Mouse (Mus musculus) frontal cortex, postnatal 14 days (tissue): Measurements from ENCODE around the gene Lrrc14b.

ENCODE experiments used
- DNase-seq, 2 experiments: peaks; one replicate each; pipeline ENCODE4 v3.0.0; 2022; ENCODE audit warnings: low spot score in 2 of 2

The Lrrc14b gene

DNA sequence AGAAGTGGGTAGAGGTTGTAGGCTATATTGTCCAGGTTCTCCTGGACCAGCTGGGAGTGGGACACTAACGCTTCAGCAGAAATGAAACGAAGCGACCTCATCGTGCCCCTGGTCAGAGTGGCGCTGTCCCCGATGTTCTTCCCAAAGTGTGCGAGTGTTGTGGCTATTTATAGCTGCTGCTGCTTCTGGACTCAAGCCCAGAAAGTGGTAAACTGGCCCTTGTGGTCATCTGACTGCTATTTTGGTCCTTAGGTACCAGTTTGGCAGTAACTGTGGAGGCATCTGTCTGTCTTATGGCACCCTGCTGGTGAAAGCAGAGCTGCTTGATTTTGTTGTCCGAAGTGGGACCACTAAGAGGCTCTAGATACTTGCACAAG is at the start of gene Lrrc14b:
TSS of gene Lrrc14b (minus strand) at position 147 of the 377 bp plus-strand sequence.
- no peak for DNase-seq

GRCm38 (mm10) chr13:74399298-74399839 is 35.6 kb upstream of the Lrrc14b start, which contains the start of gene Ftl1-ps1:
Gene Ftl1-ps1, plus strand, starts transcription at chr13:74399694.
- DNase-seq, result no peak

DNA sequence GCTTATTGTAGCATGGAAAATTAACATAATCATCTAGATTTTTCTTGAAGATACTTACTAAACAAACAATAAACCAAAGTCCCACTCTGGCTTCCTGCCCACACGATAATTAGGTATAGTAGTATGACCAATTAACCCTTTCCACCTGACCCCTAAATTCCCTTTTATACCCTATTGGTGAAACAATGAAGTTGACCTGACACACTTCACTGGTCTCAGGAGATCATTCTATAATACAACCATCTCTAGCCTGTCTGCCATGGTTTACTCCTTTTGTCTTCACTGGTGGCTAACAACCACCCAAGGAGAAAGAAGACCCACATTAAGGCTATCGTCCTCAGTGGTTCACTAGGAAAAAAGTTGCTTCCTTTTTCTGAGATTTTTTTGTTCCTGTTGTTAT is 27.4 kb upstream of the Lrrc14b start:
- DNase-seq, result no peak

DNA sequence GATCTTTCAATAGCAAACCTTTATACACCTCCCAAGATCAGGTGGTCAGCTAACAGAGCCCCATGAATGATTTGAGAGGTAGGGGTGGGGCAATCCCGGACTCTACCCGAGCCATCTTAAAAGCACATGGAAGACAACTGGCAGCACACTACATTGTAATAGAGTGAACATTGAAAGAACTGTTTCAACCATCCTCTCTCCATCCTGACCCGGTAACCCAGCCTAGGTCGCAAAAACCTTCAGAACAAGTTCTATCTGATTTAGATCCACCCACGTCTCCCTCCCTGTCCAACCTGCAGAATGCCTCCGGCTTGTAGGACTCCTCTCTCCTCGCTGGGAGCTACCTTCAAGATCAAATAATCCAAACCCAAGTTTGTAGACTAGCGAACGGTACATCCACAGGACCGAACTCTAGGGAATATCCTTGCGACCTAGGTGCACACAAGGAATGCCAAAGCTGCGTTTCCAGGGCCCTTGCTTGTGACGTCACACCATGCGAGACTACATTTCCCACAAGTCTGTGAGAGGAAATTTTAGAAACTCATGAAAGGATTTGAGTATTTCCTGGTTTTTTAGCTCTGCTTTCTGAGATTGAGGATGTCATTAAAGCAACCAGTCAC is 26.7 kb upstream of the Lrrc14b start, which contains the start of gene Zfp72:
TSS of gene Zfp72 (minus strand) at position 466 of the 620 bp plus-strand sequence.
- DNase-seq, result peak; percentile 60 to 71

GRCm38 (mm10) chr13:74389730-74390129 is 25.9 kb upstream of the Lrrc14b start:
- no peak for DNase-seq

DNA sequence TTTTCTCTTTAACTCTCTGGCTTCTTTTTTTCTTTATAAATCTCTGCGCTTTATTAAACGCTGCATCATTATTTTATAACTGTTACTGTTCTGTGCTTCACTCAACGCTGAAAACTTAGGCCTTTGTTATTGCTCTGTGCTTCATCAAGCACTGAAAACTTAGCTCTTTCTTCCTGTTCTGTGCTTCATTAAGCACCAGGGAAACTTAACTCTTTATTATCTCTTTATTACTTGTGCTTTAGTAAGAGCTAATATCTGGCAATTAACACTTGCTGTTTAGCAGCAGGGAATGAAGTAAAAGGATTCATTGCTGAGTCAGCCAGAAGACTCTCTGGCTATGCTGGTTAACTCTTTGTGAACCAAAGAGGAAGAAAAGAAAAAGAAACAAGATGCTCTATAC is 18.5 kb upstream of the Lrrc14b start:
- no peak for DNase-seq

GRCm38 (mm10) chr13:74381533-74382276 is 17.9 kb upstream of the Lrrc14b start:
- no peak for DNase-seq

DNA sequence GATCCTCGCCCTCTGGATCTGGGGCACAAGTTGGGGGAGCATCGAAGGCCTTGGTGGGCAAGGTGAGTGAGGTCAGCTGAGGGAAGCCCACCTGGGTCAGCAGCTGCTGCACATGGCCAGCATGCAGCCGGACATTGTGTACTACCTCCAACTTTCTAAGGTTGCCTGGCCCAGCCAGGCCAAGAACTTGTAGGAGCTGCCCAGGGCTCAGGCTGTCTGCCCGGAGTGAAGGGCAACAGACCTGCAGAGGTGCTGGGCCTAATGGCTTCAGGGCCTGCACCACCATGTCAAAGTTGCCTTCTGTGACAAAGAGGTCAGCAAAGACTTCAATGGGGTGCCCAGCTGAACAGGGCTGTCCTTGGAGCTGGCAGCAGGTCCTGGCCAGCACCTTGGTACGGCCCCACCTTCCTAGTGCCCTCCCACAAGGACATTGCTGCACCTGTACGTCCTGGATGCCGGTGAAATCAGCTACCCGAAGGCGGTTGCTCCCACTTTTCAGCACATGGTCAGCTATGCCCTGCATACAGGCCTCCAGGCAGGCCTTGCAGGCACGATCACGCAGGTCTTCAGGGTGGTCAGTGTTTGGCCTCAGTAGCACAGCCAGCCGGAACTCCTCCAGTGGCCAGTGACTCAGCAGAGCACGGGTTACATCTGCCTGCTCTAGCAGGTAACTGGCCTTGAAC is 488 bp downstream of the Lrrc14b start:
- DNase-seq, result no peak

- no peak for DNase-seq
These were observed 1.6 kb downstream of the Lrrc14b start for GRCm38 (mm10) chr13:74362218-74362617.

DNA sequence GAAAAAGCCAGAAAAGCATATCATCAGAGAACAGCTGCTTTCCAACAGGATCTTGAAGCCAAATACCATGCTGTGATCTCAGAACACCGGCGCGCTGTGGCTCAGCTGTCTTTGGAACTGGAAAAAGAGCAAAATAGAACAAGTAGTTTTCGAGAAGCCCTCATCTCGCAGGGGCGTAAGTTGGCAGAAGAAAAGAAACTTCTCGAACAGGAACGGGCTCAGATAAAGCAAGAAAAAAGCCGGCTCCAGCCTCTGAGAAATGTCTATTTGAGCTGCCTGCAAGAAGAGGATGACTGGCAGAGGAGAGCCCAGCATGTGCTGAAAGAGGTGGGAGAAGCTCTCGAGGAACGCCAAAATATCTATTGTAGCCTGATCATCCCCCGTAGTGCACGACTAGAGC is 7.3 kb downstream of the Lrrc14b start:
- DNase-seq, result no peak

DNA sequence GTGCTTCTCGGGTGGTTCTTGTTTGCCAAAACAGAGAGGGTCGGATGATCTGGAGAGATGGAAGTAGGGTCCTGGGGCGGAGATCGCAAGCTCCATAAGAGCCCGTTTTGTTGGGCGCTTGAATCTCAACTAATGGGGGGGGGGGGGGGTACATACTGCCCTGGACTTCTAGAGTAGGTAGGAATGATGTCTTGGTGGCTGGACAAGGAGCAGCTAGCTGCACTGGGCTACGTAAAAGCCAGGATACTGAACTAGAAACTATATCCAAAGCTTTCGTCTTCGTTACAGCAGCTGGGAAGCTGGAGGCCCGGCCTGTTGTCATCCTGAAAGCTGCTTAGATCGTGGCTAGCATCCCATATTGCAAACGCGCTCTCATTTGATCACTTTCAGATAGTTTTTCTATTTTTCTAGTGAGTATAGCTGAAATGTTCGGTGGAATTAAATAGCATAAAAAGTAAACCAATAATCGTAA is 13.3 kb downstream of the Lrrc14b start:
- DNase-seq, result no peak

DNA sequence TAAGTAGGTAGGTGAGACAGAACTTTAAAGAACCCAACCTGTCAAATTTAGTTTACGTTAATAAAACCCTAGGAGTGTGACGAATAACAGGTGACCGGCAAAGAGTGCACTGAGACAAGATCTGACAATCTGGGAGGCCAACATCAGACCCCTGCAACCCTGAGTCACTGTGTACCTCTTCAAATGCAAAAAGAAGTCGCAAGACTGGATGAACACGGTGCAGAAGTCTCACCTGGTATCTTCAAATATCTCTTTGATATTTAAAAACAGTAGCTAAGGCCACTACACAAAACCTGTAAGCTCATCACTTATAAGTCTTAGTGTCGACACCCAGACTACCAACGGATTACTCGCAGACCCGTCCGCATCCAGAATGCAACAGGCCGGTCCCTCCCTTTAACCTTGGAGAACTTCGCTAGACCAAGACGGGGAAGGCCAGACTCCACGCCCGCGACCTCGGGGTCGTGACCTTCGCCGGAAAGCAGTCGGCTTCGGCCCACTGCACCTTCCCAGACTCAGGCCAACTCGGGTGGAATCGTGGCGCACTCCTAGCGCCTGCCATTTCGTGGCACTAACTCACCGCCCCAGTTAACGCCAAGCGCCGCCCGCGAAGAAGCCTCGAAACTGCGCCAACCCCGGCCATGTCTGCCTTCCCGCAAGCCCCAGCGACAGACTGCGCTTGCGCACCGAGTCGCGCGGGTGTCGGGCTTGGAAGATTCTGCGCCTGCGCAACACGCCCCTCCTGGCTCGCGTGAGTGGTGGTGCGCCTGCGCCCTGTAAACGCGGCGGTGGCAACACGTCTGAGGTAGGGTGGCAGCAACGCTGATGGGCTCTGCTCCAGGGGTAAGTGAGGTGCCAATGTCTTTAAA is 14.0 kb downstream of the Lrrc14b start, which contains the start of the genes Sdha and Ccdc127:
TSS of gene Sdha (minus strand) at position 715 of the 869 bp plus-strand sequence.
TSS of gene Ccdc127 (plus strand) at position 744 of the 869 bp plus-strand sequence.
- DNase-seq, result peak; percentile 91 to 93

DNA sequence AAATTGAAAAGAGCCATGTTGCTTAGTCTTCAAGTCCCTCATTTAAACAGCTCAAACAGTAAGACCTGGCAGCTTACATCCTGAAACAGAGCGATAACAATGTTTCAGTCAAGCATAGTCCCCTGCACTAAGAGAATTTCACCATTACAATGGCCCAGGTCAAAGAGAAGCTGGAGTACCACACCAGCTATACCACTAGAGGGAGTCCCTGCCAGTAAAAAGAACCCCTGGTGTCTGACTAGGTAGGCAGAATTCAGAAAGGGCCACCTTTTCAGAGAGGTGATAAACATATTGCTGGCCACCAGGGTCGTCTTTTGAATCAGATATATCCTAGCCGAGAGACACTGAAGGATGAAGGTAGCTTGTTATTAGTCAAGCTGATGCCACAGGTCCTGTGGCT is 22.8 kb downstream of the Lrrc14b start:
- DNase-seq, result no peak

DNA sequence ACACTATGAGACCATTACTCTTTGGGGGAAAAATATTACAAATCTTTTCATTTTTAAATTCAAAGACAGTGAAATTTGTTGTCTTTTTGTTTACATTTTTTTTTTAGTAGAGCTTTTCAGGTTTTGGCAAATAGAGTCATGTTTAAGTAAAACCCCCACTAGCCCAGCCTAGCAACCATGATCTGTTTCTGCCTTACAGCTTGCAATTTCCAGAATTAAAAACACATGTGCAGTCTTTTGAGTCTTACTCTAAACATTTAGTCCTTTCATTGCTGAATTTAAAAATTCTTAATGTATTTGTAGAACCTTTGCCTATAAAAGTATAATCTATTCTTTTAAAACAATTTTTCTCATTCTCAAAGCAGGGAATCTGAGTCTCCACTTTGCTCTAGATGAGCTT is 34.5 kb downstream of the Lrrc14b start:
- no peak for DNase-seq

DNA sequence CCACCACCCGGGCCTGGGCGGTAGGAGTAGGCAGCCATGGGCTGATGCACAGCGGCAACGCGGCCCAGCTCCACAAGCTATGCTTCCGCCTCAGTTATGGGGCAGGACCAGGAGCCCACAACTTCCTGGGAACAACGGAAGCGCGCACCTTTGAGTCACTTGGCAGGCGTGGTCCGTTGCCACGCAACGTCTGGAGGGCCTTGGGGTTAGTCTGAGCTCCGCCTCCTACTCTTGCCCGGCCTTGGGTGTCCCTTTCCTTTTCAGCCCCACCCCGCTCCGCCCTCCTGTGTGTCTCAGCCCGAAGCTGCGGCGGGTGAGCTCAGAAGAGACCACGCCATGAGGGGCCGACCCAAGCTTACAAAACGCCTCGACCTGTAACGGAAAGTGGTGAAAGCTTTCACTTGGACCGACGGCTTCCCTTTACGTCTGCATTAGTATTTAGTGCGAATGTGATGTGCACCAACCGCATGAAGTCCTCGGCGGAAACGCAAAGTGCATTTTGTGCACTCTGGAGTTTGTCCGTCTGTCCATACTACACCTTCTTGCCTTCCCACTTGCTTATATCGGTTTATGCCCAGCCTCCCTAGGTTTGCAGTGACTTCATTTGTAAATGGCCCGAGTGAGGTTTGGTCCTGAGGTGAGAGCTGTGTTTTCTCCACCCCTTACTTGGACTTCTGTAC is 46.5 kb downstream of the Lrrc14b start, which contains the start of gene Pdcd6:
TSS of gene Pdcd6 (minus strand) at position 411 of the 680 bp plus-strand sequence.
- DNase-seq, result peak; percentile 78 to 79

- no peak for DNase-seq
These were observed 47.0 kb downstream of the Lrrc14b start for GRCm38 (mm10) chr13:74316789-74317169.

DNA sequence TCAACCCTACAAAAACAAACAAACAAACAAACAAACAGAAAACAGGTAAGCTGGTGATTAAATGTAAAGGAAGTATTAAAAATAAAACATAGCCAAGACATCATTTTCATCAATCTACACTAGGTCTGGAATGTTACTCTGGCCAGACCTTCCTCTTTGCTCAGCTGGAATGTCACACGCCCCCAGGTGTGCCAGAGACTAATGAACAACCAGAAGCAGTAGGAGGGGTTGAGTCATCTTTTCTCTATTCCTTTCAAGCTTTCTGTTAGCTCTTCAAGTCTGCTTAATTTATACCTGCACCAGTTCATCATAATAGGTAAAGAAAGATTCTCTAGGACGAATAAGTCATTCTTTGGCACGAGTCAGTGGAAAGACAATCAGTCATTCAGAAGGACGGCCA is 47.4 kb downstream of the Lrrc14b start:
- no peak for DNase-seq

DNA sequence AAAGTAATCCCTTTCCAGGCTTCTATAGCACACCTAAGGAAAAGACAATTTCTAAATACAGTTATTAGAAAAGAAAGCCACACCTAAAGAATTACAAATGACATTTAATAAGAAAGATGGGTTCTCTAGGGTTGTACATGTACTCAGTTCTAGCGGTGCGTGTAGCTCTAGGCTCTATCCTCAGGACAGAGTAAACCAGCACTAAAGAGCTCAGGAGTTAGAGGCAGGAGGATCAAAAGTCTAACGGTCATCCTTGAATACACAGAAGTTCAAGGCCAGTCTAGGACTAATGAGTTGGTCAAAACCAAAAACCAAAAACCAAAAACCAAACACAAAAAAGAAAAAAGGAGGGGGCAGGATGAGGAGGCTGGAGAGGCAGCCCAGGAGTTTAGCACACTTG is 49.2 kb downstream of the Lrrc14b start:
- no peak for DNase-seq
